Mouse (Mus musculus): ENCODE measurements around the gene Utp11.

The Utp11 gene

DNA sequence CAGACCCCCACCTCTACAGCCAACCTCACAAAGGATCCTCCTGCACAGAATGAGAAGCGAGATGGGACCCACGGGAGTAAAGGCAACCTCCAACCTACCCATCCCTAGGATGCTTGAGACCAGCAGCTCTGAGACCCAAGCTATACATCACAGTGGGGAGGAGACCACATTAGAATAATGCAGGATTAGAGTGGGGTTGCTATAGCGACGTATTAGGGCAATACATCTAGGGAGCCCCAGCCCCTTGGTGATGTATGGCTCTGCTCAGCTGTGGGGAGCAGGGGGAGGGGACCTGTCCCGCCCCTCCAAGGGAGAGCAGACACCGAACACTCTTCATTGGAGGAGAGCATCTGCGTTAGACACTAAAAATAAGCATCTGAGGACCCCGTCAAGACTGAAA is 25.3 kb downstream of the Utp11 start:
- DNase-seq = no peak

DNA sequence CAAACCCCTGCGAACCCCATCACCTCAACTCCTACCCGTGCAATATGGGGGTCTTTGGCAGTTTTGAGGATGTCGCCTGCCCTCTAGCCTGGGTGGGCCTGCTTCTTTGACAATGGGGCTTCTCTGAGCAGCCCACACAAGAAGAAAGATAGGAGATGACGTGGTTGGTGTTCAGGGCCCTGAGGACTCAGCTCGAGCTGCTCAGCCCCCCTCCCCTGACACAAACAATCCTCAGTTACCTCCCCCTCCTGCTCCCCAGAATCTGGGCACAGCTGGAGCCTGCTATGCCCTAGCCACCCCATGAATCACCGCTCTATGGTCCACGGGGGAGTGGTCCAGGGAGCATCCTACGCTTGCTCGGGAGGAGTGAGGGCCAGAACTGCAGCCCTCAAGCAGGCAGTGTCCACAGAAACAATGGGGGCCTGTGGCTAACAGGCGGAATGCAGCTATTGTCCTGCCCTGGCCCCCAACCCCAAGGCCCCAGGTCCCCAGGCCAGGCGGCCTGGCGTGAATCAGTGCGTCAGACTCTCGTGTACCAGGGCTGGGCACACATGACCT is 25.8 kb downstream of the Utp11 start:
- DNase-seq = no peak

DNA sequence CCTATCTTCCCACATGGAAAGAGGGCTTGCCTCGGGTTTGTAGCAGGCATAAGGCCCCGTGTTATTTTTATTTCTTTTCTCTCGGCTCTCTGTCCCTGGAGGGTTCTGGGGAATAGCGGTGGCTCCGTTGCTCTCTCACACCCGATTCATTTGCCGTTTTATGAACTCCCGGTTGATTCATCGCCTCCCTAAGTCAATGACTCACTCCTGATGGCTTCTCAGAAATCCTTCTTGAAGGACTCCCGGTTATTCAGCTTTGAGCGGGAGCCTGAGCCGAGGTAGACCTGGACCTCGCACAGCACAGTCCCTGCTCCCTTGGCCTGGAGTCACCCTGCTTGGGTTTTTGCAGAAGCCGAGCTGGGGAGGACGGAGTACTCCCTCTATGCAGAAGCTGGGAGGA is 28.8 kb downstream of the Utp11 start:
- DNase-seq = no peak

DNA sequence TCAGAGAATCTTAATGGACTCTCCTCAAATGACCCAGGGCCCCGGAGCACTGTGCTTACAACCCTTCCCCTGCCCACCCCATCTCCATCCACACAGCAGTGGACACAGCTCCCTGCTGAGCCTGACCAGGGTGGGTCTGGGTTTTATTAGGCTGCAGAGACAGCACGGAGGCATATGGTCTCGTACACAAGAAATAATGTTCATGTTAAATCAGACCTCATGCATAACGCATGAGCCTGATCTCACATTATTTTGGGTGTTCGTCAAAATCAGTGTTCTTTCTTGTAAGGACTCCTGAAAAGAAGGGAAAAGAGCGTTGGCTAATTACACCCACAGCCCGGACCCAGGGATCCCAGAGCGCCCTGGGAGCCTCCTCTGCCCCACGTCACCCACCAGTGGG is 29.2 kb downstream of the Utp11 start:
- no peak for DNase-seq

DNA sequence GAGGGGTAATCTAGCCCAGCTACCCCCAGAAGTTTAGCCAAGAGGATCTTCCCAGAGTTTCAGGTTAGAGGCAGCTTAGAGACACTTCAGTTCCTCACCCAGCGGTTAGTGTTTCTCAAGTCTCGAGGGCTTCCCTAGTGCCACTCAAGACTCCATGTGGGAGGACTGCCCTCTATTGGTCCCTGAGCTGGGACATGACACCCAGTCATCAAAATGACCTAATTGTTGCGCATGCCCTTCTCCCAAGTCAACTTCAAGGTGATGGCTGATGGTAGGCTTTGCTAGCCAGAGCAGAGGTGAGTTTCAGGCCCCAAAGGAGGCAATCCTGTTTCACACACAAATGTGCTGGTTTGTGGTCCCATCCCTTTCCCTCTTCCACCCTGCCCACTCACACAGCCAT is 30.4 kb downstream of the Utp11 start:
- no peak for DNase-seq

DNA sequence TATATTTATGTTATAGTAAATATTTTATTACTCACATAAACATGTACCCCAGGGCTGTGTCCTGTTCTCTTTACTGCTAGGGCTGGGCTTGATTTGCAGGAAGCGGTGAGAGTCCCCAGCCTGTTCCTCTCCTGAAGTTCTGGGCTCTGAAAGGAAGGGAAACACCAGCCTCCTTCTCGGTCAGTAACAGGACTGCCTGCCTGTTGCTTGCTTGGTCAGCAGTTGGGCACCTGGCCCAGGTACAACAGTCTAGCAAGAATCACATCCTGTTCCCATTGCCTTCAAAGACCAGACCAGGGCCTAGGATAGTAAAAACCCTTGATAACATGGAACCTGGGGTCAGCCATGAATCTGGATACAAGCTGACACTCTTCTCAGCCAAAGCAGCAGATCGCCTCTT is 32.8 kb downstream of the Utp11 start:
- no peak for DNase-seq

DNA sequence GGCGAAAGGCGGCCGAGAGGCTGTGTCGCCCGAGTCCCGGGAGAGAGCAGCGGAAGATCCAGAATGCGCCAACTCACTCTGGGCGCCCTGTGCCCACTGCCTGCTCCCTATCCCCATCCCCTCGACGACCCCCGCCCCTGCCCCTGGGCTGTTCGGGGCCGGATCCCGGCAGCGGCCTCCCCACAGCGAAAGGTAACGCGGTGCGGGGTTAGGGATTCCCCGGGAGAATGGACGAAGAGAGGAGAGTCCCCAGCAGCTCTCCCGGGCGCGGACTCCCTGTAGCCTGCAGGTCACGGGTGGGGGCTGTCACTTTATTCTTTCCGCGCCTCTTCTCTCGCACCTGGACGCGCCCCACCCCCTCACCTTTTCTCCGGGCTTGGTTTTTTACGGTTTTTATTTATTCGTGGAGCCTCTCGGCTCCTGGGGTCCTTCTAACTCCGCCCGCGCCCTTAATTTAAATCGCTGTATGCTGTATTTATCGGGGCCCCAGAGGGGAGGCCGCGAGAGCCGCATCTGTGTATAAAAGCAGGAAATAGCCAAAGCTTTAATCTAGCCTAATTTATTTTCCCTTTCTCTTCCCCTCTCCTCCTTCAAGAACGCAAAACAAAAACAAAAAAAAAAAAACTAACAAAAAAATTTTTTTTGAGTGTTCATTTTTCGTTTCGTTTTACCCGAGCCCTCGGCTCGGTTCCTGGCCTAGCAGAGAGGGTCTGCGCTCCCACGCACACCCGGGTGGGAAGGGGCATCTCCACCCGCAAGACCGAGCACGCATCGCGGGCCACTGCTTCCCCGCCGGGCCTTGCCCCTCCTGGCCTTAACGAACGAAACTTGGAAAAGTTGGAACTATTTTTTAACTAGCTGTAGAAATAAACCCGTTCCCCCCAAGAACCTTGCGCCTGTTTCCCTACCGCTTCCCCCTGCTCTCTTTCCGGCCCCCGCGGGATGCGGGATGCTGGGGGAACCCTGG is 33.9 kb downstream of the Utp11 start:
- no peak for DNase-seq

DNA sequence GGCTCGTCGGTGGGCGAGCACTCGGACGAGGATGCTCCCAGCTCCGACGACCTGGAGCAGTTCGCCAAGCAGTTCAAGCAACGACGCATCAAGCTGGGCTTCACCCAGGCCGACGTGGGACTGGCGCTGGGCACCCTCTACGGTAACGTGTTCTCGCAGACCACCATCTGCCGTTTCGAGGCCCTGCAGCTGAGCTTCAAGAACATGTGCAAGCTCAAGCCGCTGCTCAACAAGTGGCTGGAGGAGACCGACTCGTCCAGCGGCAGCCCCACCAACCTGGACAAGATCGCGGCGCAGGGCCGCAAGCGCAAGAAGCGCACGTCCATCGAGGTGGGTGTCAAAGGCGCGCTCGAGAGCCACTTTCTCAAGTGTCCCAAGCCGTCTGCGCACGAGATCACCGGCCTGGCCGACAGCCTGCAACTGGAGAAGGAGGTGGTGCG is 35.0 kb downstream of the Utp11 start:
- no peak for DNase-seq

DNA sequence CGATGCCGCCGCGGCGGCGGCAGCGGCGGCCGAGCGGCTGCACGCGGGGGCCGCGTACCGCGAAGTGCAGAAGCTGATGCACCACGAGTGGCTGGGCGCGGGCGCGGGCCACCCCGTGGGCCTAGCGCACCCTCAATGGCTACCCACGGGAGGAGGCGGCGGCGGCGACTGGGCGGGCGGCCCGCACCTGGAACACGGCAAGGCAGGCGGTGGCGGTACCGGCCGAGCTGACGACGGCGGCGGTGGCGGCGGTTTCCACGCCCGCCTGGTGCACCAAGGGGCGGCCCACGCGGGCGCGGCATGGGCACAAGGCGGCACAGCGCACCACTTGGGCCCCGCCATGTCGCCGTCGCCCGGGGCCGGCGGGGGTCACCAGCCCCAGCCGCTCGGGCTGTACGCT is 35.6 kb downstream of the Utp11 start:
- no peak for DNase-seq

DNA sequence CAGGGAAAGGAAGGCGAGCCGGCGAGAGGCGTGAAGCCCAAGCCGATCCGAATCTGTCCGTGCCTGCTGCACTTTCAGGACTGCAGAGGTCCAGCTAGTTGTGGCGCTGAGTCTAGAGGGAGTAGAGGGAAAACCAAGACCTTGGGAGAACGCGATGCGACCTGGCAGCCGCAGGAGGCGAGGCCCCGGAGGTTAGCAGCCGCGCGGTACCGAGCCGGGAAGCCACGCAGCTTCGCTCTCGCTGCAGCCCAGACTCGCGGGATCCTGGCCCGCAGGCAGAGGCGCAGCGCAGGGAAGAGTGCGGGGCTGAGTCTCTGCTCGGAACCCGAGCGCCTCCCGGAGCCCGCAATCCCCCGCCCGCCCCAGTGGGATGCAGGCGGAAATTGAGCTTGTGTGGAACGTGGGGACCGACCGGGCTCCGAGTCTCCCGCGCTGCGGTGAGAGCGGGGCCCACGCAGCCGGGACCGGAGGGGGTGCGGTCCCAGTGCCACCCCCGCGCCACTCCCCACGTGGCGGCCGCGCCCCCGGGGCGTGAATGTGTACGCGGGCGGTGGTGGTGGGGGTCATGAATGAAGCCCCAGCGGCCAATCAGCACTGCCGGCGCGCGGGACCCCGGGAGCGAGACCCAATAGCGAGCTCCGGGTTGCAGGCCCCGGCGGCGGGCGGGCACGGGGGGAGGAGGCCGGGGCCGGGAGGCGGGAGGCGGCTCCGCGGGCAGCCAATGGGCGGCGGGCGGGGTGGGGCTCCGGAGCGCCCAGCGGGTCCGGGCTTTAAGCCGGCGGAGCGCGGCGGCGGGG is 36.3 kb downstream of the Utp11 start:
- DNase-seq = peak; percentile 48

DNA sequence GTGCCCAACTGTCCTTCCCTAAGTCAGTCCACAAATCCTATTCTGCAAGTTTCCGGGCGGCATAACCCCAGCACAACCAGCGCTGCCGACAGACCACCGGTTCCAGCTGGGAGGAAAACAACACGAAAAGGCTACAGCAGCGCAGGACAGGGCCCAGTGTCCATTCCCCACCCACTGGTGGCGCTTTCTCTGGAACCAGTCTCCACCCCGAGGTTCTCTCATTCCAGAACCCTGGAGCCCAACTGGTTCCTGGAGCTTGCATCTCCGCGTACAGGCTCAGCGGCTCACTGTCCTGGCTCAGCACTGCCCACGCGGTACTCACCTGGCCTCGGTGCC is 36.9 kb downstream of the Utp11 start, which contains the start of gene Pou3f1:
Gene Pou3f1, plus strand, starts transcription at position 290 of the 336 bp plus-strand sequence.
- DNase-seq = no peak

DNA sequence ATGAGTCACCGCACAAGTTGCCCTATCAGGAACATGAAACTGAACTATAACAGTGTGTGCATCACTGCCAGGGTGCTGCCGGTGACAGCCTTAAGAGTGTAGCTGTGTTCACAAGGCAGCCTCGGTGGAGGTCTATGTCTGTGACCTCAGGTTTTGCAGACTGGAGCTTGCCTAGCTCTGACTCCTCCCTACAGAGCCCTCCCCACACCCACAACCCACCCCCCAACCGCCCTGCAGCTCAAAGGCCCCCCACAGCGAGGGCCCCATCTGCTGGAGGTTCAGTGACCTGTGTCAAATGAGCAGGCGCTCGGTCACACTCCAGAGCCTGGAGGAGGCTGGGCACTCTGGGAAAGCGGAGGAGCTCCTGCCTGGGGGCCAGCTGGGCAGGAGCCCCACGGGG is 40.5 kb downstream of the Utp11 start:
- DNase-seq = peak; percentile 49

DNA sequence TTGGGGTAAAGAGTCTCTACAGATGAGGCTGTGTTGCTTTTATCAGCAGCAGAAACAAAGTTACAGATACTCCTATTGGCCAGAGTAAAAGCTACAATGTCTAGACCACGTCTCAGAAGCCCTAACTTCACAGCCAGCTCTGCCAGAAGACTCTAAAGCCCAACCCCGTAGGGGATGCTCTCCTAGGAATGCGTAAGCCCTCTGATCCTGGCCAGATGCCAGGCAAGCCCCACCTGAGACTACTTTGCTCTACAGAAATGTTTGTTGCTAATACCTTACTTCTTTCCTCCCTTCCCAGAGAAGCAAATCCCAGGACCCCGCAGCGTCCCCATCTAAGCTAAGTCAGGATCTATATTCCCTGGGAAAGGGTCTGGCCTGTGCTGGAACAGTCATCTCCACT is 45.5 kb downstream of the Utp11 start:
- DNase-seq = no peak

DNA sequence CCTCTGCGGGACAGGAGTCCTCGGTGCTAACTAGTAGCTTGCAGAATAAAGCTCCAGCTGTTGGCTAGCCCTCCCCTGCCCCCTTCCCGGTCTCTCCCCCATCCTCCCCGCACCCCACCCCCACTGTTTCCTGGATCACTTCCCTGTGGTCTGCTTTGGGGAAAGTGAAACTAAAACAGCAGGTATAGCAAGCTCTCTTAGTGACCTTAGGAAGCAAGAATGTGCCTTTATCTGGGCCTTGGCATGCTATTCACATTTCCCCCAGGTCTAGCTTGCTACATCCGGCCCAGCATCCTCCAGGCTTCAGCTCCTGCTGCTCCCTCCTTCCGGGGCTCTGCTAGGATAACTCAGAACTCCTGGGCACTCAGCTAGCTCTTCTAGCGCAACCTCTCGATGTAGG is 46.8 kb downstream of the Utp11 start:
- no peak for DNase-seq

DNA sequence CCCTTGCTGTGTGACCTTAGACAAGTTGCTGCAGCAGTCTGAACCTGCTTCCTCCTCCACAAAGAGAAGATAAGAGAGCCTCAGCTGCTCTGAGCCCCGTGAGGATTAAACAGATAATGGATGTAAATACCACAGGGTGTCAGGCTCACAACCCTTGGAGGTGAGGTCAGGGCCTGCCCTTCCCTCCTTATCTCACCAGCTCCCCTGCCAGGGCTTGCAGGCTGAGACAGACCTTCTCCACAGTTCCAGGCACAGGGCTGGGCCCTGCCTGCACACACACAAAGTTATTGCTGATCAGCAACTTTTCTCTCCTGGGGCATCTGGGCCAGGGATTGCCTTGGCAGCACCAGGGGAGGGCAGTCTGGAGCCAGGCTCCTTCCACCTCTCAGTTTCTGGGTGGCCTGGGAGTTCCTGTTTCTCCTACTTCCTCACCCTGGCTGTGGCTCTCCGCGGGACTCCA is 48.4 kb downstream of the Utp11 start:
- DNase-seq = no peak

DNA sequence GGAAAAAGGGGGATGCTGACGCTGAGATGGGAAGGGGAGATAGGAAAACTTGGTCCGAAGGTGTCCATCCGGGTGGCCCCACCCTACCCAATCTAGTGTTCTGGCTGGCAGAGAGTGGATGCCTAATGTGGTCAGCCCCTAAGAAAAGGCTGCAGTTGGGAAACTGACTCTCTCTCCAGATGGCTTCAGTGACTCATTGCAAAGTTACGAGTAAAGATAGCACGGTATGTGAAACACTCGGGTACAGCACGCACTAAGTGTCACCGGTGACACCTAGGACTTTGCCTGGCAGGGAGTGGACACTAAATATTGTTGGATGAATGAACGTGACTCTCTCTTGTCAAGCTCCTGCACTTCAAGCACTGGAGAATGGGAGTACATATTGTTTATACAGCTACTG is 49.5 kb downstream of the Utp11 start:
- no peak for DNase-seq

DNA sequence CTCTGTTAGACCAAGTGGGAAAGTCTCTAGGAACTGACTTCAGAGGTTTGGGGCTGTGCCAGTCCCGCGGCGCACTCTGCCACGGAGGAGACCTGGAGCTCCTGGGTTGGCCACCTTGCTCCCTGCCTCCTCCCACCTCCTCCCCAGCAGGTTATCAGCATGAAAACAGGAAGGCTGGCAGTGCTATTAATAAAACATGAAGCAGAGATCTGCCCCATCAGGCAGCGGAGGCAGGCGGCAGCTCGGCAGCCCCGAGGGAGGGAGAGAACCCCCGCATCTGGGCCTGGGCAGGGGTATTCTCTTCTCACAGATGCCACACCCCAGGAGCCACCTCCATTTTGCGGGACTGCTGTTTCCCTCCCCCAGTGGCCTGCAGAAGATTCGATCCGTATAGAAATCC is 53.7 kb downstream of the Utp11 start:
- DNase-seq = no peak

DNA sequence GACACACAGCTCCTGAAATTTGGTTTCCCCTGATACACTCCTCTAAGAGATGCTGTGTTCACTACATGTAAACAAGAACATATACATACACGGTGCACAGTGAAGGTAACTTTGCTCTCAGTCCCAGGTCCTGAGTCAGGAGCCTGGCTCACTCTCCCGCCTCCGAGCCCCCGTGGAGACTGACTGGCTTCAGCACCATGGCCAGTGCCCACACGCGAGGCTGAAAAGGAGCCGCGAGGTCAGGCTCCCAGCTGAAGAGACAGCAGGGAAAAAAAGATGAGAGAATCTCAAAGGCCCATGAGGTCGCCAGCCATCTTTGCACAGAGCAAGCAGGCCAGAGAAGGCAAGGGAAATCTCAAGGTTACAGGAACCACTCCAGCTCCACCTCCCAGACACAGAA is 60.1 kb downstream of the Utp11 start:
- DNase-seq = peak; percentile 28

DNA sequence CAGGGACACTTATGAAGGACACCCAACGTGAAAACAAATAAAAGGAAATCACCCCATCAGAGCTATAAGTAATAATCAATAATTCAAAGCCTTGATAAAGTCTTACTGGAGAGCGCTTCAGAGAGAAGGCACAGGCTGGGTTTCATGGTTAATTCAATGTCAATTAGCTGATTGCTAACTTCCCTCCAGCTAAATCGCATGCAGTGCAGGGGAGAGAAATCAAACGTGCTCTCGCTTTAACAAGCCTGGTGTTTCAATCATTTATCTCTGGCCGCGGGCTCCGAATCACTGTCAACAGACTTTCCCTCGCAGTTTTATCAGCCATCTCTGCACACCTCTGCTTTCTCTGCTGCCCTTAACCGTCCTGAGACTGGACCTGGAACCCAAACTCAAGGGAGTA is 60.5 kb downstream of the Utp11 start:
- DNase-seq = no peak

DNA sequence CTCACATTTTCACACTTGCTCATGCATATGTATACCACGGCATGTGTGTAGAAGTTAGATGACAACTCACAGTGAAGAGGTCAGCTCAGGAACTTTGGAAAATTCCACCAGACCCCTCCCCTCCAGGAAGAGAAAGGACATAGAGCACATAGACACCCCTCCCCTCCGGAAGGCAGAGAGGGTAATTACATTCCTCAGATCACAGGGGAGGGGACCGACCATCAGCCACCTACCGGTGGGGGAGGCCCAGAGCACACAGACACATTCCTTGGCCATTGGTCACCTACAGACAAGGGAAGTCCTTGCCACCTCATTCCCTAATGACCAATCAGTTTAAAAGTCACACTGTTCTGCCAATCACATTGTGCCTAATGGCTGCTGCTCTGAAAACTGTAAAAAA is 61.9 kb downstream of the Utp11 start:
- DNase-seq = no peak

All from kidney, adult 9 months (tissue).